Mouse (Mus musculus): ENCODE results near the gene Ube2g1. TPM values are rescaled to one million over a fixed set of nuclear protein-coding genes. Genes with fewer than 3 reads are reported as not detected.

The Ube2g1 gene
- polyA plus RNA-seq, 1 experiment, result 39.8 TPM

DNA sequence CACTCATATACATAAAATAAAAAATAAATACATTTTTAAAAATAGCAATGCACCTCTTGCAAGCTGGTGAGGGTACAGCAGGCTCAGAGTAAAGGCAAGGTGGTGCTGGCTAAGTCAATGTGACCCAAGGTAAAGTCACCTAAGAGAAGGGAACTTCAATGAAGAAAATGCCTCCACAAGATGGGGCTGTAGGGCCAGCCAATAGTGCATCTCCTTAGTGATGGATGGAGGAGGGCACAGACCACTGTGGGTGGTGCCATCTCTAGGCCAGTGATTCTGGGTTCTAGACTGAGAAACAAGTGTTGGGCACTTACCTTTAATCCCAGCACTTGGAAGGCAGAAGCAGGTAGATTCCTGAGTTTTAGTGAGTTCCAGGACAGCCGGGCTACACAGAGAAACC, 33.3 kb upstream of the Ube2g1 start:
- no peak overlapping the region for H3K4me3 ChIP-seq (ENCODE audit: insufficient read depth, low read length)
- no peaks in the 10 kb centered on the region for H3K4me1 ChIP-seq (ENCODE audit: control insufficient read depth, insufficient read depth, low read length)
- peak; percentile 61 for TF ChIP-seq CTCF (IDR thresholded peaks at IDR 0.05; ENCODE audit: extremely low read depth, insufficient read depth, low read length)
- TF ChIP-seq POLR2A (IDR thresholded peaks at IDR 0.05; ENCODE audit: extremely low read depth, insufficient read depth, low read length), result no peak
- H3K27ac ChIP-seq (ENCODE audit: insufficient read depth, low read length), result no peak overlapping the region

DNA sequence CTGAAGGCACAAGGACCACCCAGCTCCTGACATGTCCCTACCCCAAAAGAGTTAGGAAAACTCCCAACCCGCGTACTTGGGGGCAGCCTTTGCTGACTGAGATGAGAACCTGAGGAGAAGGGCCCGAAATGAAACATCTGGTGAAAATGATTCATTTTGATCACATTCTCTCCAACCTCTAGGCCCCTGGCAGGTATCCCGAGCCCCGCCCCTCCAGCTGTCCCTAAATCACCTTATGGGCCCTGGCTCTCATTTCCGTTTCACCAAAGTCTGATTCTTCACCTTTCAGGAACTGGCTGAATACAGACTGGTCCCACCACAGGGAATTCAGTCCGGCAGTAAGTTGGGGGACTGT, 31.0 kb upstream of the Ube2g1 start:
- H3K27ac ChIP-seq (ENCODE audit: insufficient read depth, low read length), result no peak overlapping the region
- no peaks in the 10 kb centered on the region for H3K4me1 ChIP-seq (ENCODE audit: control insufficient read depth, insufficient read depth, low read length)
- peak overlapping the region; percentile 52; the same call in 1 of the 2 replicates for H3K4me3 ChIP-seq (ENCODE audit: insufficient read depth, low read length)
- TF ChIP-seq CTCF (IDR thresholded peaks at IDR 0.05; ENCODE audit: extremely low read depth, insufficient read depth, low read length), result no peak
- TF ChIP-seq POLR2A (IDR thresholded peaks at IDR 0.05; ENCODE audit: extremely low read depth, insufficient read depth, low read length), result no peak

DNA sequence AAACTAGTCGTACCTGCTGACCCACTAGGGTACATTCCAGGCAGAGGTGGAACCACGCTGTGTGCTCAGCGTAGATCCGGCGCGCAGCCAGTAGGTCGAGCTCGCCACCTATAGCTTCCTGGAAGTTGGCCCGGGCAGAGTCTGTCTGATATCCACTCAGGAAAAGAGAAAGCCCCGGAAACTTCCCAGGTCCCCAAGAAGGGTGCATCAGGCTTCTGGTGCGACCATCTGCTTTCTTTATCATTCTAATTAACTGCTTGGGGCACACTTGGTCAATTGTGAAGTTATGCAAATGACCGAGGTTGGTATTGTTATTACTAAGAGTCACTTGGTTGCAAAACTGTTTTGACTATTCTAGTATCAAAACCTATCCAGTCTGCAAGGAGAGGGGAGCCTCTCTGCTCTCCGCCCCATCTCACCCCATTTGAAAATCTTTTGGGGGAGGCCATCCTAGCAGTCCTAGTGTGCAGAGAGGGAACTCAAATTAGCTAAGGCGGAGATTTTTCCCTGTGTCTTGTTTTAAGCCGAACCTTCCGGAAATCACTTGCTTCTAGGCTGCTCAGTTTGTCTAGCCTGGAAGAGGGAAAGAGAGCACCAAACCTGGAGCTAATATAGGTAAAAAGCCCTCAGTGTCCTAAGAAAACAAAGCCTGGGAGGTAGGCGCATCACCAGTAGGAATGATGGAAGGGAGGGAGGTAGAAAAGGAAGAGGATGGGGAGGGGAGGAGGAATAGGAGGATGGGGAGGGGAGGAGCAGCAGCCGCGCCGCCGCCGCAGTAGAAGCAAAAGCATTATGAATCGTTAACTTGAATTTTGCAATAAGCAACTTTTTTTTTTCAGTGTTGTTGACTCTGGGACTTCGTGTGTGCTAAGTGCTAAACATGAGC, 30.4 kb upstream of the Ube2g1 start:
- peak overlapping the region; percentile 52 for H3K4me3 ChIP-seq (ENCODE audit: insufficient read depth, low read length)
- no peak for TF ChIP-seq POLR2A (IDR thresholded peaks at IDR 0.05; ENCODE audit: extremely low read depth, insufficient read depth, low read length)
- no peak for TF ChIP-seq CTCF (IDR thresholded peaks at IDR 0.05; ENCODE audit: extremely low read depth, insufficient read depth, low read length)
- no peaks in the 10 kb centered on the region for H3K4me1 ChIP-seq (ENCODE audit: control insufficient read depth, insufficient read depth, low read length)
- H3K27ac ChIP-seq (ENCODE audit: insufficient read depth, low read length), result no peak overlapping the region

DNA sequence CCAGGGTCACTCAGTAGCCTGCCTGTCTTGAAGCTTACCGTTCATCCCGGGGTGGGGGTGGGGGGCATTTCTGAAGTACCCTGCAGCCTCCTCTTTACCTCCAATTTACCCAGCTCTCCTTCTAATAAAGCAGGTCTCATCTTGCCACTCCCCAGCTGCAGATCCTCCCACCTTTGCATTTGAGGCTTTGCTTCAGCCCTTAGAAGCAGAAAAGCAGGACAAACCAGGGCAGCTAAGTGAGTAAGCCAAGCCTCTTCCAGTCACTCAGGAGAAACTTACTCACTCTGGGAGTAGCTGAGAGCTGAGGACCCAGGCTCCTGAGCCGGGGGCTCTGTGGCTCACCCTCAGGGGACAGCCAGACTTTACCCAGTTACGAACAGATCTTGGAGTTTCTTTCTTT, 28.6 kb upstream of the Ube2g1 start:
- TF ChIP-seq POLR2A (IDR thresholded peaks at IDR 0.05; ENCODE audit: extremely low read depth, insufficient read depth, low read length) (no peak), CTCF (IDR thresholded peaks at IDR 0.05; ENCODE audit: extremely low read depth, insufficient read depth, low read length) (no peak)
- no peak overlapping the region for H3K4me3 ChIP-seq (ENCODE audit: insufficient read depth, low read length)
- no peak overlapping the region for H3K27ac ChIP-seq (ENCODE audit: insufficient read depth, low read length)
- H3K4me1 ChIP-seq (ENCODE audit: control insufficient read depth, insufficient read depth, low read length), result no peaks in the 10 kb centered on the region

DNA sequence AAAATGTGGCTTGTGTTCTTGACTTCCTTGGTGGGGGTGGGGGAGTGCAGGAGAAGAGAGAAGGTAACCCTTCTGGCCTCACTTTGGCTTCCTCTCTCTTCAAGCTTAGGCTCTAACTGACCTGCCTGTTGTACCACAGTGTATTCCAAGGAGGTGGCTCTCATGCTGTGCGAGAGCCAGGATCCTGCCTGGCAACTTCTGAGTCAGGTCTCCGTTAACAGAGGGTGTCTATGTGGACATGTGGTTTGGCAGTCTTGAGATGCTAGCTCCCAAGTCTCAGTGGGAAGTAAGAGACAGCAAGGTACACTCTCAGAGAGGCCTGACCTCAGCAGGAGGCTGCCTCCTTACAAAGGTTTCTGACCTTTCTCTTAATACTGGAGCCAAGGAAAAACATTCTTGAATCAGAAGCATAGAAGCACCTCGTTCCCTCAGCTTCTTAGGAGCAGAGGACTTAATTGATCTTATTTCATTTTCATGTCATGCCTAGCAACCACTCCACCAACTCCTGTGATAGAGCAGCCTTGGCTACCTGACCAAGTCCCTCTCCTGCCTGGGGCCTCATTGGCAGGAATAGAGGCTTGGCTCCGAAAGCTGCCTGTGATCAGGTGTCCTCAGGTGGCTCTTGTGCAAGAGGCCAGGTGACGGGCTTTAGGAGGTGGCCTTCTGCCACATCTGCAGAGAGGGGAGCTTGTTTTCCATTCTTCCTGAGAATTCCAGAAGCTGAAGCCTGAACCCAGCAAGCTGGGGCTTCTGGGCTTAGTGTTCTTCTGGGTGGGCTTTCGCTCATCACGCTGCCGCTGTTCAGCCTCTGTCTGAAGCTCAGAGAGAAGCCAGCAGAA, 25.3 kb upstream of the Ube2g1 start:
- Histone ChIP-seq H3K4me3 (ENCODE audit: insufficient read depth, low read length) (no peak overlapping the region), H3K4me1 (ENCODE audit: control insufficient read depth, insufficient read depth, low read length) (no peaks in the 10 kb centered on the region), H3K27ac (ENCODE audit: insufficient read depth, low read length) (no peak overlapping the region)
- TF ChIP-seq CTCF (IDR thresholded peaks at IDR 0.05; ENCODE audit: extremely low read depth, insufficient read depth, low read length), result no peak
- no peak for TF ChIP-seq POLR2A (IDR thresholded peaks at IDR 0.05; ENCODE audit: extremely low read depth, insufficient read depth, low read length)

DNA sequence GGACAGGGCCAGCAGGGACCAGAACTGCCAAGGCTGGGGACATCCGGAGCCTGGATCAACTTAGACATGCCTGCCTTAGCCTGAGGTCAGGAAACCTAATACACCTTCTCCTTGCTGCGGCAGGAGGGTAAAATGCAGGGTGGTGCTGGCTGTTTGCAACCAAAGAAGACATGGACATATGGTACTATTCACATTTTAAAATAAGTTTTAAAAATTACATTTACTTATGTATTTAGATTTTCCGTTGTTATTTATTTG, 24.7 kb upstream of the Ube2g1 start:
- TF ChIP-seq CTCF (IDR thresholded peaks at IDR 0.05; ENCODE audit: extremely low read depth, insufficient read depth, low read length) (no peak), POLR2A (IDR thresholded peaks at IDR 0.05; ENCODE audit: extremely low read depth, insufficient read depth, low read length) (no peak)
- Histone ChIP-seq H3K4me3 (ENCODE audit: insufficient read depth, low read length) (no peak overlapping the region), H3K27ac (ENCODE audit: insufficient read depth, low read length) (no peak overlapping the region), H3K4me1 (ENCODE audit: control insufficient read depth, insufficient read depth, low read length) (no peaks in the 10 kb centered on the region)

DNA sequence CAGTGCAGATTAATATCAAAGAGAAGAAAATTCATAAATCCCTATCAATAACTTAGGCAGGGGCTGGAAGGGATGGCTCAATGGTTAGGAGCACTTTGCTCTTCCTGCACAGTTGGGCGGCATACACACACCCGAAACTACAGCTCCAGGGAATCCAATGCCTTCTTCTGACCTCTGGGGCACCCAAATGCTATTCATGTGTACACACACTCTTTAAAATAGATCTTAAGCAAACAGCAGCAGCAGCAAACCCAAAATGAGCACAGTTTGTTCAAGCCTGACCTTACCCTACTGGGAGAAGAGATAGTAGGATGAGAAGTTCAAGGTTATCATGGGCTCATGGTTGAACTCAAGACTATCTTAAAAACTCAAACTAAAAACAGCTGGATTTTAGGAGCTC, 24.0 kb upstream of the Ube2g1 start:
- Histone ChIP-seq H3K4me1 (ENCODE audit: control insufficient read depth, insufficient read depth, low read length) (no peaks in the 10 kb centered on the region), H3K4me3 (ENCODE audit: insufficient read depth, low read length) (no peak overlapping the region), H3K27ac (ENCODE audit: insufficient read depth, low read length) (no peak overlapping the region)
- no peak for TF ChIP-seq CTCF (IDR thresholded peaks at IDR 0.05; ENCODE audit: extremely low read depth, insufficient read depth, low read length)
- TF ChIP-seq POLR2A (IDR thresholded peaks at IDR 0.05; ENCODE audit: extremely low read depth, insufficient read depth, low read length), result no peak

DNA sequence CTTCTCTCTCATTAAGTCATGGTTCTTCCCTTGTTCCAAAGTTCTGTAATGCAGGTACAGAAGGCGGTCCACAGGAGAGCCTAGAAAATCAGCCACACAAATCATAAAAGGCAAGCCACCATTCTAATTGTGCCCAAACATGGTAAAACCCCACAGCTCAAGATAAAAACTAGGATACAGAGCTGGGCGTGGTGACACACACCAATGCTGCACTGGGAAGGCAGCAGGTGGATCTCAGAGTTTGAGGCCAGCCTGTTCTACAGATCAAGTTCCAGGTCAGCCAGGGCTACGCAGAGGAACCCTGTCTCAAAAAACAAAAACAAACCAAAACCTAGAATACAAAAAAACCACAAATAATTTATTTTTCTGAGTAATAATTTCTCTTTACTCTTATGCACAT, 20.5 kb upstream of the Ube2g1 start:
- Histone ChIP-seq H3K4me3 (ENCODE audit: insufficient read depth, low read length) (no peak overlapping the region), H3K27ac (ENCODE audit: insufficient read depth, low read length) (no peak overlapping the region), H3K4me1 (ENCODE audit: control insufficient read depth, insufficient read depth, low read length) (no peaks in the 10 kb centered on the region)
- no peak for TF ChIP-seq CTCF (IDR thresholded peaks at IDR 0.05; ENCODE audit: extremely low read depth, insufficient read depth, low read length)
- no peak for TF ChIP-seq POLR2A (IDR thresholded peaks at IDR 0.05; ENCODE audit: extremely low read depth, insufficient read depth, low read length)

DNA sequence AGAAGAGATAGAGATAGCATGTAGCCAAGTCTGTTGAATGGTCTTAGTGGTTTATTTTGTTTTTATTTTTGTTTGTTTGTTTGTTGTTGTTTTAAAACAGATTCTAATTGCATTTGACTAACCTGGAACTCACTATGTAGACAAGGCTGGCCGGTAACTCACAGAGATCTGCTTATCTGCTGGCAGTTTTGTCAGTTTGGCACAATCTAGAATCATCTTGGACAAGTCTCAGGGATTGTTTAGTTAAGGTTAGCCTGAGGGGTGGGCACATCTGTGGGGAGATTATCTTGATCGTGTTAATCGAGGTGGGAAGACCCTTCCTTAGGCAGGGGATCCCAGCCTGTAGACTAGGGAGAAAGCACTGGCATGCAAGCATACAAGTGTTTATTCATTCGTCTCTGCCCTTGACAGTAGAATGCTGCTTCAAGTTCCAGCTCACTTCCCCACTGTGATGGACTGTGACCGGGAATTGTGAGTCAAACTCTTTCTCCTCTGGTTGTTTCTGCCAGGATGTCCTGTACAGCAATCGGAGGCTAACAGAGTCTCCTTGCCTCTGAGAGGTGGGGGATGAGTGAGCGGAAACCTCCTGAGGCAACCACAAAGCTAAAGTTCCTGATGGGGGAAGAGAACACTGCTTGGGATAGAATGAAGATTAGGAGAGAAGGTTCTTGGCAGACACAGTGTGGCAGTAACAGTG, 19.4 kb upstream of the Ube2g1 start:
- Histone ChIP-seq H3K4me3 (ENCODE audit: insufficient read depth, low read length) (no peak overlapping the region), H3K27ac (ENCODE audit: insufficient read depth, low read length) (no peak overlapping the region), H3K4me1 (ENCODE audit: control insufficient read depth, insufficient read depth, low read length) (no peaks in the 10 kb centered on the region)
- TF ChIP-seq POLR2A (IDR thresholded peaks at IDR 0.05; ENCODE audit: extremely low read depth, insufficient read depth, low read length), result no peak
